Mouse (Mus musculus): ENCODE data around the gene Rptor. TPM values are rescaled to one million over a fixed set of nuclear protein-coding genes. Genes with fewer than 3 reads are reported as not detected.
A peak's percentile ranks its signal among the peaks of the same experiment; 100 is the strongest.

The Rptor gene
- total and polyA plus RNA-seq, 2 experiments from 2014 or later = 8.5 to 64.8 TPM

DNA sequence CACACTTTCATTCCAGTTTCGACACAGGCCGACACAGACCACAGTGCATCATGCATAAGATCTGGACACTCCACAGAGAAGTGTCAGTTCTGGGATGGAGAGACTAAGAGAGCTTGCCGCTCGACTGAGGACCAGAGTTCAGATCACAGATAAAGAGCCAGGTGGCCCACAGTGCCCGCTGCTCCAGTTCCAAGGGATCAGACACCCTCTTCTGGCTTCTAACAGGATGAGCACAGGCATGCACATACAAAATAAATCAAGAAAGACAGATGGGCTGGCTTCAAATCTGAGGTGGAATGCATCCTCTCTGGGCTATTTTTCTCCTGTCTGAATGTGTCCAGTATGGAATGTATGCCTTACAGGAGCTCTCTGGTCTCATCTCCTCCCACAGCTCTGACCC, 324.1 kb downstream of the Rptor start:
- no peak for TF ChIP-seq CTCF (IDR thresholded peaks at IDR 0.05)
- Histone ChIP-seq H3K9ac (replicated peaks; ENCODE audit: low read length, poor library complexity, severe bottlenecking) (no peak overlapping the region), H3K4me3 (ENCODE audit: low read depth, low read length) (no peak overlapping the region), H3K36me3 (ENCODE audit: insufficient read depth, low read length) (no peaks in the 10 kb centered on the region), H3K4me2 (ENCODE audit: low read depth, low read length, poor library complexity, severe bottlenecking) (no peak overlapping the region), H3K9me3 (ENCODE audit: low read length) (no peaks in the 10 kb centered on the region), H3K27me3 (ENCODE audit: insufficient read depth, low read length) (no peaks in the 10 kb centered on the region), H3K4me1 (ENCODE audit: insufficient read depth, low read length) (no peaks in the 10 kb centered on the region), H3K27ac (ENCODE audit: low read depth, low read length) (no peak overlapping the region)
- WGBS = 82% methylated on average over 5 of the region's 5 CpGs
- ATAC-seq (ENCODE audit: low FRiP score) (no peak), DNase-seq (ENCODE audit: low spot score) (no peak)

GRCm38 (mm10) chr11:119928023-119928681, 325.4 kb downstream of the Rptor start:
- H3K4me1 ChIP-seq (ENCODE audit: insufficient read depth, low read length) = no peaks in the 10 kb centered on the region
- no peak overlapping the region for H3K9ac ChIP-seq (replicated peaks; ENCODE audit: low read length, poor library complexity, severe bottlenecking)
- H3K27ac ChIP-seq (ENCODE audit: low read depth, low read length) = no peak overlapping the region
- no peak for ATAC-seq (ENCODE audit: low FRiP score)
- TF ChIP-seq CTCF (IDR thresholded peaks at IDR 0.05) = no peak
- H3K4me3 ChIP-seq (ENCODE audit: low read depth, low read length) = no peak overlapping the region
- 77% methylated on average over 16 of the region's 16 CpGs for WGBS
- no peaks in the 10 kb centered on the region for H3K9me3 ChIP-seq (ENCODE audit: low read length)
- no peaks in the 10 kb centered on the region for H3K36me3 ChIP-seq (ENCODE audit: insufficient read depth, low read length)
- no peaks in the 10 kb centered on the region for H3K27me3 ChIP-seq (ENCODE audit: insufficient read depth, low read length)
- H3K4me2 ChIP-seq (ENCODE audit: low read depth, low read length, poor library complexity, severe bottlenecking) = no peak overlapping the region
- DNase-seq (ENCODE audit: low spot score) = no peak

DNA sequence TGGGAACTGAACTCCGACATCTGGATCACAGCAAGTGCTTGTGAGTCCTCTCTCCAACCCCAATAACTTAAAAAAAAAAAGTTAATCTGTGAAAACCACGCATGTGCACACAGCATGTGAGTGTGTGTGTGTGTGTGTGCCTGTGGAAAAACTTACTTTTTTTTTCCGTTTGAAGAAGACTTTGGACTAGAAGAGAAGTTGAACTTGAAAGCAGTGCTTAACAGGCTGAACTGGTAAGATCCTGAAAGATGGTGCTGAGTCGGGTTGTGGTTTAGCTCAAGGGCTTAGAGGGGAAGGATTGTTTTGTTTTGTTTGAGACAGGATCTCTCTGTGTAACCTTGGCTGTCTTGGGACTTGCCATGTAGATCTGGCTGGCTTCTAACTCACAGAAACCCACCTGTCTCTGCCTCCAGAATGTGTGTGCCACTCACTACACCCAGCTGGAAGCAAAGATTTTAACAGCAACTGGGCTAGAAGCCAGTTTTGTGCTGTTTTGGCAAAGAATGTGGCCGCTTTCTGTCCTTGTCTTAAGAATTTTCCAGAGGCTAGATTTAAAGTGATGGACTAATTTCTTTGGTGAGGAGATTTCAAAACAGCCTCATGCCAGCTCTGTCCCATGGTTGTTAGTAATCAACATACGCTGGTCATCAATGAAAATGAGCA, 327.0 kb downstream of the Rptor start:
- no peak overlapping the region for H3K4me2 ChIP-seq (ENCODE audit: low read depth, low read length, poor library complexity, severe bottlenecking)
- DNase-seq (ENCODE audit: low spot score) (no peak), ATAC-seq (ENCODE audit: low FRiP score) (no peak)
- H3K27ac ChIP-seq (ENCODE audit: low read depth, low read length) = no peak overlapping the region
- H3K9me3 ChIP-seq (ENCODE audit: low read length) = no peaks in the 10 kb centered on the region
- no peak overlapping the region for H3K9ac ChIP-seq (replicated peaks; ENCODE audit: low read length, poor library complexity, severe bottlenecking)
- TF ChIP-seq CTCF (IDR thresholded peaks at IDR 0.05) = no peak
- WGBS = 75% methylated on average over 6 of the region's 6 CpGs
- H3K27me3 ChIP-seq (ENCODE audit: insufficient read depth, low read length) = no peaks in the 10 kb centered on the region
- H3K4me3 ChIP-seq (ENCODE audit: low read depth, low read length) = no peak overlapping the region
- no peaks in the 10 kb centered on the region for H3K36me3 ChIP-seq (ENCODE audit: insufficient read depth, low read length)
- H3K4me1 ChIP-seq (ENCODE audit: insufficient read depth, low read length) = no peaks in the 10 kb centered on the region

- ATAC-seq (ENCODE audit: low FRiP score) (no peak), DNase-seq (ENCODE audit: low spot score) (peak; percentile 52)
- Histone ChIP-seq H3K9me3 (ENCODE audit: low read length) (no peaks in the 10 kb centered on the region), H3K4me1 (ENCODE audit: insufficient read depth, low read length) (no peaks in the 10 kb centered on the region), H3K4me2 (ENCODE audit: low read depth, low read length, poor library complexity, severe bottlenecking) (no peak overlapping the region), H3K27ac (ENCODE audit: low read depth, low read length) (no peak overlapping the region), H3K27me3 (ENCODE audit: insufficient read depth, low read length) (no peaks in the 10 kb centered on the region), H3K36me3 (ENCODE audit: insufficient read depth, low read length) (no peaks in the 10 kb centered on the region), H3K4me3 (ENCODE audit: low read depth, low read length) (no peak overlapping the region), H3K9ac (replicated peaks; ENCODE audit: low read length, poor library complexity, severe bottlenecking) (no peak overlapping the region)
- TF ChIP-seq CTCF (IDR thresholded peaks at IDR 0.05) = no peak
- 73% methylated on average over 10 of the region's 10 CpGs for WGBS
These were observed 329.1 kb downstream of the Rptor start for GRCm38 (mm10) chr11:119931809-119932208.

DNA sequence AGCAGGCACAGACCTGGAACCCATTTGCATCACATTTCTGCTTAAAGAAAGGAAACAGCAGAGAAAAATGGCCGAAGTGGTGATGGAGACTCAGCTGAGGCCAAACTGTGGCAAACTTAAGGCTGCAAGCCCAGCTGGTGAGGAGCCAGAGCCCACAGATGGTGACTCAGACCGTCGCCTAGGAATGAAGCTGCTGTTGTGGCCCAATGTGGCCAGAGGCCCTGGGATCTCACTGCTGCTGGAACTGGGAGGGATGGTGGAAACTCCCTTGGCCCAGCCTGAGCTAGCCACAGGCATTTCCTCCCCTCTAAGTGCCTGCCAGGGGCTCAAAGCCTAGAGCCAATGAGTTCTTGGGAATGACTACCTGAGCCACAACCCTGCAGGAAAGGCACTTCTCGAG, 330.4 kb downstream of the Rptor start:
- Histone ChIP-seq H3K27ac (ENCODE audit: low read depth, low read length) (no peak overlapping the region), H3K4me3 (ENCODE audit: low read depth, low read length) (no peak overlapping the region), H3K36me3 (ENCODE audit: insufficient read depth, low read length) (no peaks in the 10 kb centered on the region), H3K4me2 (ENCODE audit: low read depth, low read length, poor library complexity, severe bottlenecking) (no peak overlapping the region), H3K27me3 (ENCODE audit: insufficient read depth, low read length) (no peaks in the 10 kb centered on the region), H3K4me1 (ENCODE audit: insufficient read depth, low read length) (no peaks in the 10 kb centered on the region), H3K9me3 (ENCODE audit: low read length) (no peaks in the 10 kb centered on the region), H3K9ac (replicated peaks; ENCODE audit: low read length, poor library complexity, severe bottlenecking) (no peak overlapping the region)
- ATAC-seq (ENCODE audit: low FRiP score) = no peak
- DNase-seq (ENCODE audit: low spot score) = peak; percentile 27
- 70% methylated on average over 4 of the region's 4 CpGs for WGBS
- no peak for TF ChIP-seq CTCF (IDR thresholded peaks at IDR 0.05)

DNA sequence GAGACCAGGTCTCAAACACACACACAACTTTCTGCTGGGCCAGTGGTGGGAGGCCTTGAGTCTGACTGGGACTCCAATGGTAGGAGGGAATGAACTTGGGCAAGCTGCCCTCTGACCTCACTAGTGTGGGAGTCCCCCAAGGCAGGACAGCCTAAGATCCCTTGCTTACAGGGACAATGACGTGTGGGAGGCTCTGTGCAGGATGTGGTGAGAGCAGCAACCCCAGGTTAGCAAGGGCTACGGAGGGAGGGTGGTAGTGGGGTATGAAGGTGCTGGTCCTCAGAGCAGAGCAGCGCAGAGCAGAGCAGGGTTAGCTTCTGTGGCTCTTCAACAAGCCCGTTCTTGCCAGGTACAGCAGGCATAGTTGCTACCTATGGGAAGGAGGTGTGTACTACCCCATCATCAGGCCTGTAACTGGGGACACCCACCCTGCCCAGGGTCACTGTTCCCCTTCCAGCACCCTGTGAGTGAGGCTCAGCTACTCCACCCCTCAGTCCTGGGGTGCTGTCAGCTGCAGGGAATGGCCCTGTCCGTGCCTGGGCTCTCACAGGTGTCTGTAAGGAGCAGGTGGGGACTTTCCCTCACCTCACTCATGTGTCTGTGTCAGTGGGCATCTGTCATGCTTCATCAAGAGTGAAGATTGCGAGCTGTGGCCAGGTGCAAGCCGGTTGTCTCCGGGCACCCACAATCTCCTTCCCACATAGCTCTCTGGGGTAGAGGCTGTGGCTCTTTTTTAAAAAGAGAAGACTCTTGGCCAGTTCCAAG, 331.3 kb downstream of the Rptor start:
- H3K27me3 ChIP-seq (ENCODE audit: insufficient read depth, low read length) = no peaks in the 10 kb centered on the region
- no peak overlapping the region for H3K4me3 ChIP-seq (ENCODE audit: low read depth, low read length)
- DNase-seq (ENCODE audit: low spot score) = no peak
- no peaks in the 10 kb centered on the region for H3K4me1 ChIP-seq (ENCODE audit: insufficient read depth, low read length)
- WGBS = 86% methylated on average over 8 of the region's 8 CpGs
- no peak for TF ChIP-seq CTCF (IDR thresholded peaks at IDR 0.05)
- no peak overlapping the region for H3K27ac ChIP-seq (ENCODE audit: low read depth, low read length)
- no peak overlapping the region for H3K4me2 ChIP-seq (ENCODE audit: low read depth, low read length, poor library complexity, severe bottlenecking)
- H3K9ac ChIP-seq (replicated peaks; ENCODE audit: low read length, poor library complexity, severe bottlenecking) = no peak overlapping the region
- H3K9me3 ChIP-seq (ENCODE audit: low read length) = no peaks in the 10 kb centered on the region
- no peak for ATAC-seq (ENCODE audit: low FRiP score)
- H3K36me3 ChIP-seq (ENCODE audit: insufficient read depth, low read length) = no peaks in the 10 kb centered on the region

Measured in midbrain, postnatal 0 days (tissue).